Mouse (Mus musculus) midbrain, embryonic 16.5 days (tissue): ENCODE data around the gene Gas2l1. TPM values are rescaled to one million over a fixed set of nuclear protein-coding genes. Genes with fewer than 3 reads are reported as not detected.

Experiments used
- ATAC-seq: fragments of 200-750 bp; cut with Nextera tagmentation; 2 replicates; pipeline ENCODE4 v1.8.0; 2017; ENCODE audit warnings: moderate TSS enrichment
- H3K27ac ChIP-seq: fragments of 300-500 bp; sonication (generic); 2 replicates; pipeline ENCODE4 v1.5.1; 2014; ENCODE audit warnings: mild to moderate bottlenecking, low read length, mixed read lengths
- H3K27me3 ChIP-seq: fragments of 300-500 bp; sonication (generic); 2 replicates; pipeline ENCODE4 v1.6.1; 2014; ENCODE audit warnings: low read depth, low read length, mixed read lengths; ENCODE audit not compliant: control insufficient read depth, insufficient read depth
- H3K36me3 ChIP-seq: fragments of 300-500 bp; sonication (generic); 2 replicates; pipeline ENCODE4 v1.6.1; 2014; ENCODE audit warnings: mild to moderate bottlenecking, low read length, moderate library complexity, mixed read lengths; ENCODE audit not compliant: control insufficient read depth, insufficient read depth
- H3K4me1 ChIP-seq: fragments of 300-500 bp; sonication (generic); 2 replicates; pipeline ENCODE4 v1.6.1; 2014; ENCODE audit warnings: mild to moderate bottlenecking, low read length, mixed read lengths; ENCODE audit not compliant: control insufficient read depth, insufficient read depth
- H3K4me2 ChIP-seq: fragments of 300-500 bp; sonication (generic); 2 replicates; pipeline ENCODE4 v1.6.1; 2014; ENCODE audit warnings: mild to moderate bottlenecking, low read length, mixed read lengths
- H3K4me3 ChIP-seq: fragments of 300-500 bp; sonication (generic); 2 replicates; pipeline ENCODE4 v1.5.1; 2014; ENCODE audit warnings: low read depth, mild to moderate bottlenecking, low read length, moderate library complexity, mixed read lengths
- H3K9ac ChIP-seq: fragments of 300-500 bp; sonication (generic); 2 replicates; pipeline ENCODE4 v1.6.1; 2014; ENCODE audit warnings: low read depth, low read length, mixed read lengths
- H3K9me3 ChIP-seq: fragments of 300-500 bp; sonication (generic); replicated peaks from 2 replicates; pipeline ENCODE4 v1.6.1; 2014; ENCODE audit warnings: mild to moderate bottlenecking, low read length, mixed read lengths; ENCODE audit not compliant: control insufficient read depth, poor library complexity, severe bottlenecking
- WGBS: fragments of 180-500 bp; shearing (Covaris S2); extraction: QIAGEN DNeasy Blood & Tissue Kit; methylation state at CpG from one replicate; pipeline ENCODE4 v1.1.7; 2014; 5-methylcytosine and 5-hydroxymethylcytosine counted together
- polyA plus RNA-seq: library from polyadenylated mRNA; unstranded; fragments of >200 nt; fragmentation: Nextera tagmentation; extraction: Ambion mirVana; gene quantifications from 2 replicates; pipeline ENCODE4 v1.2.1, GENCODE M21; 2015

Gene Gas2l1
- polyA plus RNA-seq, 1 experiment from 2014 or later = 19.5 TPM

GRCm38 (mm10) chr11:5054874-5055273, 10.3 kb downstream of the Gas2l1 start:
- Histone ChIP-seq H3K36me3 (no peaks in the 10 kb centered on the region), H3K9me3 (no peaks in the 10 kb centered on the region), H3K9ac (no peak overlapping the region), H3K4me1 (peaks cover 17% of the 10 kb centered on the region), H3K27ac (no peak overlapping the region), H3K27me3 (peaks cover 25% of the 10 kb centered on the region), H3K4me2 (no peak overlapping the region), H3K4me3 (no peak overlapping the region)
- ATAC-seq = no peak
- 67% methylated on average over 6 of the region's 6 CpGs for WGBS

- Histone ChIP-seq H3K9ac (no peak overlapping the region), H3K4me1 (peaks cover 15% of the 10 kb centered on the region), H3K4me3 (no peak overlapping the region), H3K27ac (no peak overlapping the region), H3K9me3 (no peaks in the 10 kb centered on the region), H3K27me3 (peaks cover 18% of the 10 kb centered on the region), H3K36me3 (no peaks in the 10 kb centered on the region), H3K4me2 (no peak overlapping the region)
- WGBS = 87% methylated on average over 14 of the region's 14 CpGs
- no peak for ATAC-seq
Observed at GRCm38 (mm10) chr11:5054151-5054550, 11.0 kb downstream of the Gas2l1 start.

GRCm38 (mm10) chr11:5052200-5052854, 12.8 kb downstream of the Gas2l1 start:
- no peak overlapping the region for H3K4me2 ChIP-seq
- H3K9ac ChIP-seq = no peak overlapping the region
- H3K36me3 ChIP-seq = no peaks in the 10 kb centered on the region
- H3K4me3 ChIP-seq = no peak overlapping the region
- peaks cover 9% of the 10 kb centered on the region for H3K4me1 ChIP-seq
- WGBS = 75% methylated on average over 10 of the region's 10 CpGs
- peaks cover 13% of the 10 kb centered on the region for H3K27me3 ChIP-seq
- no peak for ATAC-seq
- H3K9me3 ChIP-seq = no peaks in the 10 kb centered on the region
- no peak overlapping the region for H3K27ac ChIP-seq

- no peak overlapping the region for H3K4me2 ChIP-seq
- no peak overlapping the region for H3K9ac ChIP-seq
- H3K9me3 ChIP-seq = no peaks in the 10 kb centered on the region
- 78% methylated on average over 10 of the region's 10 CpGs for WGBS
- no peak overlapping the region for H3K27ac ChIP-seq
- H3K36me3 ChIP-seq = no peaks in the 10 kb centered on the region
- H3K4me3 ChIP-seq = no peak overlapping the region
- ATAC-seq = no peak
- H3K27me3 ChIP-seq = peaks cover 7% of the 10 kb centered on the region
- peaks cover 6% of the 10 kb centered on the region for H3K4me1 ChIP-seq
Observed at GRCm38 (mm10) chr11:5051629-5052028, 13.5 kb downstream of the Gas2l1 start.

GRCm38 (mm10) chr11:5046321-5046926, 18.7 kb downstream of the Gas2l1 start:
- no peaks in the 10 kb centered on the region for H3K4me1 ChIP-seq
- H3K27ac ChIP-seq = no peak overlapping the region
- H3K9me3 ChIP-seq = no peaks in the 10 kb centered on the region
- 48% methylated on average over 12 of the region's 12 CpGs for WGBS
- H3K9ac ChIP-seq = no peak overlapping the region
- H3K36me3 ChIP-seq = peaks cover 6% of the 10 kb centered on the region; the same call in 1 of the 2 replicates
- H3K27me3 ChIP-seq = no peaks in the 10 kb centered on the region
- ATAC-seq = no peak
- H3K4me3 ChIP-seq = no peak overlapping the region
- no peak overlapping the region for H3K4me2 ChIP-seq

- H3K27me3 ChIP-seq = no peaks in the 10 kb centered on the region
- H3K4me1 ChIP-seq = no peaks in the 10 kb centered on the region
- ATAC-seq = no peak
- 94% methylated on average over 8 of the region's 8 CpGs for WGBS
- peaks cover 20% of the 10 kb centered on the region for H3K36me3 ChIP-seq
- H3K9ac ChIP-seq = no peak overlapping the region
- no peak overlapping the region for H3K4me2 ChIP-seq
- no peak overlapping the region for H3K4me3 ChIP-seq
- H3K27ac ChIP-seq = no peak overlapping the region
- H3K9me3 ChIP-seq = no peaks in the 10 kb centered on the region
Observed at GRCm38 (mm10) chr11:5042645-5043381, 22.3 kb downstream of the Gas2l1 start.

GRCm38 (mm10) chr11:5041144-5041780, 23.9 kb downstream of the Gas2l1 start:
- H3K4me2 ChIP-seq = no peak overlapping the region
- no peak for ATAC-seq
- no peaks in the 10 kb centered on the region for H3K27me3 ChIP-seq
- H3K9ac ChIP-seq = no peak overlapping the region
- H3K4me3 ChIP-seq = no peak overlapping the region
- H3K27ac ChIP-seq = no peak overlapping the region
- H3K4me1 ChIP-seq = no peaks in the 10 kb centered on the region
- WGBS = 87% methylated on average over 18 of the region's 18 CpGs
- H3K9me3 ChIP-seq = no peaks in the 10 kb centered on the region
- H3K36me3 ChIP-seq = peaks cover 31% of the 10 kb centered on the region

- 95% methylated on average over 5 of the region's 5 CpGs for WGBS
- H3K27me3 ChIP-seq = no peaks in the 10 kb centered on the region
- no peak overlapping the region for H3K27ac ChIP-seq
- no peak overlapping the region for H3K4me2 ChIP-seq
- H3K9me3 ChIP-seq = no peaks in the 10 kb centered on the region
- no peak for ATAC-seq
- no peak overlapping the region for H3K9ac ChIP-seq
- H3K4me1 ChIP-seq = no peaks in the 10 kb centered on the region
- peaks cover 31% of the 10 kb centered on the region for H3K36me3 ChIP-seq
- no peak overlapping the region for H3K4me3 ChIP-seq
Observed at GRCm38 (mm10) chr11:5040585-5040984, 24.5 kb downstream of the Gas2l1 start.
